Mouse (Mus musculus): ENCODE measurements around the gene Fosl1.

GRCm38 (mm10) chr19:5445747-5446146 is 1.6 kb upstream of the Fosl1 start:
- TF ChIP-seq CTCF (IDR thresholded peaks at IDR 0.05; ENCODE audit: control insufficient read depth, insufficient read depth, insufficient read length) (no peak), CEBPB (IDR thresholded peaks at IDR 0.05; ENCODE audit: low read depth) (no peak), MAX (IDR thresholded peaks at IDR 0.05) (no peak)
